Mouse (Mus musculus): Measurements from ENCODE around the gene Gm44965. TPM values are rescaled to one million over a fixed set of nuclear protein-coding genes. Genes with fewer than 3 reads are reported as not detected.

The Gm44965 gene
- polyA plus RNA-seq, 1 experiment from 2014 or later: not detected

- no peak overlapping the region for H3K9ac ChIP-seq
- no peak overlapping the region for H3K27ac ChIP-seq
- H3K4me1 ChIP-seq: no peaks in the 10 kb centered on the region
- no peaks in the 10 kb centered on the region for H3K27me3 ChIP-seq
- no peak overlapping the region for H3K4me2 ChIP-seq
- ATAC-seq: no peak
- no peaks in the 10 kb centered on the region for H3K9me3 ChIP-seq (replicated peaks)
- H3K4me3 ChIP-seq: no peak overlapping the region
- WGBS: 81% methylated on average over 4 of the region's 4 CpGs
- no peaks in the 10 kb centered on the region for H3K36me3 ChIP-seq (ENCODE audit: poor library complexity, severe bottlenecking)
These were observed 55.0 kb downstream of the Gm44965 start for GRCm38 (mm10) chr6:48648779-48649178.

GRCm38 (mm10) chr6:48650041-48650440, 56.3 kb downstream of the Gm44965 start:
- Histone ChIP-seq H3K9ac (no peak overlapping the region), H3K27me3 (no peaks in the 10 kb centered on the region), H3K4me3 (no peak overlapping the region), H3K27ac (no peak overlapping the region), H3K4me1 (no peaks in the 10 kb centered on the region), H3K36me3 (ENCODE audit: poor library complexity, severe bottlenecking) (no peaks in the 10 kb centered on the region), H3K4me2 (no peak overlapping the region), H3K9me3 (replicated peaks) (no peaks in the 10 kb centered on the region)
- ATAC-seq: no peak
- 89% methylated on average over 9 of the region's 9 CpGs for WGBS

- H3K27me3 ChIP-seq: no peaks in the 10 kb centered on the region
- no peak overlapping the region for H3K9ac ChIP-seq
- no peaks in the 10 kb centered on the region for H3K4me1 ChIP-seq
- H3K27ac ChIP-seq: no peak overlapping the region
- no peaks in the 10 kb centered on the region for H3K36me3 ChIP-seq (ENCODE audit: poor library complexity, severe bottlenecking)
- WGBS: 93% methylated on average over 5 of the region's 5 CpGs
- no peak for ATAC-seq
- no peak overlapping the region for H3K4me3 ChIP-seq
- H3K9me3 ChIP-seq (replicated peaks): no peaks in the 10 kb centered on the region
- H3K4me2 ChIP-seq: no peak overlapping the region
These were observed 65.0 kb downstream of the Gm44965 start for GRCm38 (mm10) chr6:48658721-48659120.

- Histone ChIP-seq H3K27me3 (no peaks in the 10 kb centered on the region), H3K9ac (no peak overlapping the region), H3K4me2 (no peak overlapping the region), H3K36me3 (ENCODE audit: poor library complexity, severe bottlenecking) (no peaks in the 10 kb centered on the region), H3K4me1 (no peaks in the 10 kb centered on the region), H3K9me3 (replicated peaks) (no peaks in the 10 kb centered on the region), H3K4me3 (no peak overlapping the region), H3K27ac (no peak overlapping the region)
- WGBS: 90% methylated on average over 4 of the region's 4 CpGs
- ATAC-seq: no peak
These were observed 71.0 kb downstream of the Gm44965 start for GRCm38 (mm10) chr6:48664750-48665149.

GRCm38 (mm10) chr6:48665471-48665870, 71.7 kb downstream of the Gm44965 start:
- H3K4me2 ChIP-seq: no peak overlapping the region
- no peaks in the 10 kb centered on the region for H3K36me3 ChIP-seq (ENCODE audit: poor library complexity, severe bottlenecking)
- no peaks in the 10 kb centered on the region for H3K9me3 ChIP-seq (replicated peaks)
- no peak overlapping the region for H3K4me3 ChIP-seq
- H3K27me3 ChIP-seq: no peaks in the 10 kb centered on the region
- H3K27ac ChIP-seq: no peak overlapping the region
- no peaks in the 10 kb centered on the region for H3K4me1 ChIP-seq
- ATAC-seq: no peak
- 93% methylated on average over 9 of the region's 9 CpGs for WGBS
- H3K9ac ChIP-seq: no peak overlapping the region

- H3K27ac ChIP-seq: no peak overlapping the region
- no peak overlapping the region for H3K4me2 ChIP-seq
- H3K4me3 ChIP-seq: no peak overlapping the region
- no peaks in the 10 kb centered on the region for H3K4me1 ChIP-seq
- no peaks in the 10 kb centered on the region for H3K36me3 ChIP-seq (ENCODE audit: poor library complexity, severe bottlenecking)
- H3K27me3 ChIP-seq: no peaks in the 10 kb centered on the region
- H3K9ac ChIP-seq: no peak overlapping the region
- no peaks in the 10 kb centered on the region for H3K9me3 ChIP-seq (replicated peaks)
- 80% methylated on average over 7 of the region's 7 CpGs for WGBS
- ATAC-seq: no peak
These were observed 72.4 kb downstream of the Gm44965 start for GRCm38 (mm10) chr6:48666159-48666586.

- Histone ChIP-seq H3K27ac (no peak overlapping the region), H3K4me1 (no peaks in the 10 kb centered on the region), H3K27me3 (no peaks in the 10 kb centered on the region), H3K4me3 (no peak overlapping the region), H3K4me2 (no peak overlapping the region), H3K36me3 (ENCODE audit: poor library complexity, severe bottlenecking) (no peaks in the 10 kb centered on the region), H3K9ac (no peak overlapping the region), H3K9me3 (replicated peaks) (no peaks in the 10 kb centered on the region)
- ATAC-seq: no peak
These were observed 74.3 kb downstream of the Gm44965 start for GRCm38 (mm10) chr6:48668022-48668421.

Other genes starting within 250 kb of the Gm44965 start
- 21.1 and 25.4 TPM in 2 replicates for gene Krba1, start 198.4 kb upstream of the Gm44965 start, polyA plus RNA-seq (2015; fragmentation: Nextera tagmentation; extraction: Ambion mirVana)
- gene Zfp467, start 148.1 kb upstream of the Gm44965 start, polyA plus RNA-seq (2015; fragmentation: Nextera tagmentation; extraction: Ambion mirVana): 23.9 and 25.6 TPM in 2 replicates
- 0.24 and 0.25 TPM in 2 replicates for gene Sspo, start 145.7 kb upstream of the Gm44965 start, polyA plus RNA-seq (2015; fragmentation: Nextera tagmentation; extraction: Ambion mirVana)
- gene Atp6v0e2, start 56.3 kb upstream of the Gm44965 start, polyA plus RNA-seq (2015; fragmentation: Nextera tagmentation; extraction: Ambion mirVana): 122 and 137 TPM in 2 replicates
- gene Lrrc61, start 39.1 kb upstream of the Gm44965 start, polyA plus RNA-seq (2015; fragmentation: Nextera tagmentation; extraction: Ambion mirVana): 12.5 and 13.4 TPM in 2 replicates
- 1.8 and 2.5 TPM in 2 replicates for gene Rarres2, start 21.2 kb upstream of the Gm44965 start, polyA plus RNA-seq (2015; fragmentation: Nextera tagmentation; extraction: Ambion mirVana)
- not detected in 2 replicates for gene Gm45021, start 4.3 kb upstream of the Gm44965 start, polyA plus RNA-seq (2015; fragmentation: Nextera tagmentation; extraction: Ambion mirVana)
- gene Repin1, start 58 bp upstream of the Gm44965 start, polyA plus RNA-seq (2015; fragmentation: Nextera tagmentation; extraction: Ambion mirVana): 35.8 and 38.8 TPM in 2 replicates
- gene Zfp775, start 8.1 kb downstream of the Gm44965 start, polyA plus RNA-seq (2015; fragmentation: Nextera tagmentation; extraction: Ambion mirVana): 13.4 and 13.8 TPM in 2 replicates
- 3.1 and 5.4 TPM in 2 replicates for gene AI854703, start 32.8 kb downstream of the Gm44965 start, polyA plus RNA-seq (2015; fragmentation: Nextera tagmentation; extraction: Ambion mirVana)
- 0.19 and 0.28 TPM in 2 replicates for gene Gimap8, start 53.3 kb downstream of the Gm44965 start, polyA plus RNA-seq (2015; fragmentation: Nextera tagmentation; extraction: Ambion mirVana)
- gene Gimap9, start 82.2 kb downstream of the Gm44965 start, polyA plus RNA-seq (2015; fragmentation: Nextera tagmentation; extraction: Ambion mirVana): 1.7 and 2.7 TPM in 2 replicates
- gene Gimap4, start 90.6 kb downstream of the Gm44965 start, polyA plus RNA-seq (2015; fragmentation: Nextera tagmentation; extraction: Ambion mirVana): 1.9 and 2.2 TPM in 2 replicates
- gene Gimap6, start 114.3 kb downstream of the Gm44965 start, polyA plus RNA-seq (2015; fragmentation: Nextera tagmentation; extraction: Ambion mirVana): 4.8 and 5.1 TPM in 2 replicates
- gene Gm28053, start 124.7 kb downstream of the Gm44965 start, polyA plus RNA-seq (2015; fragmentation: Nextera tagmentation; extraction: Ambion mirVana): 0.70 and 0.71 TPM in 2 replicates
- gene Gimap7, start 124.7 kb downstream of the Gm44965 start, polyA plus RNA-seq (2015; fragmentation: Nextera tagmentation; extraction: Ambion mirVana): not detected in 2 replicates
- 3.4 and 4.1 TPM in 2 replicates for gene Gimap1, start 145.1 kb downstream of the Gm44965 start, polyA plus RNA-seq (2015; fragmentation: Nextera tagmentation; extraction: Ambion mirVana)
- gene Gimap5, start 152.3 kb downstream of the Gm44965 start, polyA plus RNA-seq (2015; fragmentation: Nextera tagmentation; extraction: Ambion mirVana): 0.91 and 1.1 TPM in 2 replicates
- gene Gimap3, start 176.9 kb downstream of the Gm44965 start, polyA plus RNA-seq (2015; fragmentation: Nextera tagmentation; extraction: Ambion mirVana): not detected in 2 replicates
- 10.9 and 15.0 TPM in 2 replicates for gene Tmem176a, start 247.0 kb downstream of the Gm44965 start, polyA plus RNA-seq (2015; fragmentation: Nextera tagmentation; extraction: Ambion mirVana)
- 92.1 and 97.6 TPM in 2 replicates for gene Tmem176b, start 247.6 kb downstream of the Gm44965 start, polyA plus RNA-seq (2015; fragmentation: Nextera tagmentation; extraction: Ambion mirVana)

All from forebrain, embryonic 13.5 days (tissue).